In genomic region chr5:67831293-67832147, GRCm38 (mm10) we compare ENCODE assay signal across 13 mouse cellular contexts. TPM values are rescaled to one million over a fixed set of nuclear protein-coding genes. Genes with fewer than 3 reads are reported as not detected.
DNase-seq lines count a peak whose midpoint lies in the region; ATAC-seq and TF ChIP-seq lines count a peak whose summit lies in the region.
"Had no signal": no experiment of that assay in that cellular context is flagged by ENCODE, and none has a peak within 500 bp of the region (broad histone marks: within the 10 kb centered on the region; RNA-seq: fewer than 3 reads in every experiment).

No protein-coding gene starts in this region.

- H3K27me3 ChIP-seq in midbrain, postnatal 0 days (ENCODE audit: insufficient read depth, low read length), result no peaks in the 10 kb centered on the region
- H3K27me3 ChIP-seq in midbrain, embryonic 11.5 days (ENCODE audit: control insufficient read depth, insufficient read depth, low read length), result no peaks in the 10 kb centered on the region
- no peaks in the 10 kb centered on the region for H3K27me3 ChIP-seq in liver, embryonic 11.5 days (replicated peaks; ENCODE audit: control insufficient read depth, insufficient read depth, low read length)
- no peaks in the 10 kb centered on the region for H3K27me3 ChIP-seq in splenic B cell, adult 2 months (ENCODE audit: control insufficient read depth, insufficient read depth, low read length, poor library complexity, severe bottlenecking)
- no peaks in the 10 kb centered on the region for H3K27me3 ChIP-seq in forebrain, embryonic 13.5 days
- H3K27me3 ChIP-seq: embryonic facial prominence, embryonic 13.5 days; heart, embryonic 13.5 days had no signal

- H3K4me1 ChIP-seq in midbrain, postnatal 0 days (ENCODE audit: insufficient read depth, low read length), result no peaks in the 10 kb centered on the region
- H3K4me1 ChIP-seq in midbrain, embryonic 11.5 days (ENCODE audit: control insufficient read depth, insufficient read depth, low read length), result no peaks in the 10 kb centered on the region
- peaks cover 35% of the 10 kb centered on the region for H3K4me1 ChIP-seq in liver, embryonic 11.5 days (replicated peaks; ENCODE audit: control insufficient read depth, insufficient read depth, low read length)
- H3K4me1 ChIP-seq in forebrain, embryonic 13.5 days, result peaks cover 3% of the 10 kb centered on the region; the same call in 1 of the 2 replicates
- H3K4me1 ChIP-seq: embryonic facial prominence, embryonic 13.5 days had no signal

- DNase-seq in midbrain, postnatal 0 days (ENCODE audit: low spot score), result no peak
- DNase-seq in midbrain, embryonic 11.5 days (ENCODE audit: low spot score, missing footprints), result no peak
- DNase-seq in R1 (ENCODE audit: low read depth, low spot score), result peak; percentile 45
- DNase-seq in liver, embryonic 11.5 days (ENCODE audit: low spot score), result no peak
- DNase-seq in splenic B cell, adult 2 months (ENCODE audit: low read depth, low spot score), result peak; percentile 69
- DNase-seq in layer of hippocampus, adult 9-10 months (ENCODE audit: low spot score), result no peak
- DNase-seq in right cerebral cortex, adult 2 months (ENCODE audit: low spot score in 2 of 2), result no peak
- DNase-seq: adrenal gland, postnatal 36 days; cerebellum, adult 8-10 months; lung, postnatal 10 days had no signal

- H3K9me3 ChIP-seq in midbrain, postnatal 0 days (ENCODE audit: low read length), result no peaks in the 10 kb centered on the region
- H3K9me3 ChIP-seq in midbrain, embryonic 11.5 days (ENCODE audit: control insufficient read depth, low read length), result no peaks in the 10 kb centered on the region
- no peaks in the 10 kb centered on the region for H3K9me3 ChIP-seq in liver, embryonic 11.5 days (ENCODE audit: control insufficient read depth, low read length)
- H3K9me3 ChIP-seq in forebrain, embryonic 13.5 days (replicated peaks), result no peaks in the 10 kb centered on the region
- H3K9me3 ChIP-seq: embryonic facial prominence, embryonic 13.5 days; heart, embryonic 13.5 days had no signal

- no peak for TF ChIP-seq CTCF in midbrain, postnatal 0 days (IDR thresholded peaks at IDR 0.05)

- no peak overlapping the region for H3K4me2 ChIP-seq in midbrain, postnatal 0 days (ENCODE audit: low read depth, low read length, poor library complexity, severe bottlenecking)
- H3K4me2 ChIP-seq in midbrain, embryonic 11.5 days, result no peak overlapping the region
- peak overlapping the region; percentile 43 for H3K4me2 ChIP-seq in liver, embryonic 11.5 days
- H3K4me2 ChIP-seq in forebrain, embryonic 13.5 days, result no peak overlapping the region
- H3K4me2 ChIP-seq: embryonic facial prominence, embryonic 13.5 days; heart, embryonic 13.5 days had no signal

- H3K36me3 ChIP-seq in midbrain, postnatal 0 days (ENCODE audit: insufficient read depth, low read length), result peaks cover 3% of the 10 kb centered on the region; the same call in 1 of the 2 replicates
- H3K36me3 ChIP-seq in midbrain, embryonic 11.5 days (ENCODE audit: control insufficient read depth, insufficient read depth, low read length), result no peaks in the 10 kb centered on the region
- H3K36me3 ChIP-seq in liver, embryonic 11.5 days (ENCODE audit: control insufficient read depth, insufficient read depth, low read length), result no peaks in the 10 kb centered on the region
- no peaks in the 10 kb centered on the region for H3K36me3 ChIP-seq in splenic B cell, adult 2 months (ENCODE audit: control insufficient read depth, insufficient read depth, low read length, poor library complexity, severe bottlenecking)
- H3K36me3 ChIP-seq in forebrain, embryonic 13.5 days (ENCODE audit: poor library complexity, severe bottlenecking), result peaks cover 3% of the 10 kb centered on the region; the same call in 1 of the 2 replicates
- H3K36me3 ChIP-seq: embryonic facial prominence, embryonic 13.5 days; heart, embryonic 13.5 days had no signal

- 79% methylated on average over 10 of the region's 10 CpGs for WGBS in midbrain, postnatal 0 days
- WGBS in midbrain, embryonic 11.5 days, result 86% methylated on average over 10 of the region's 10 CpGs
- WGBS in liver, embryonic 11.5 days, result 57% methylated on average over 10 of the region's 10 CpGs
- WGBS in forebrain, embryonic 13.5 days, result 87% methylated on average over 10 of the region's 10 CpGs

- ATAC-seq in midbrain, postnatal 0 days (ENCODE audit: low FRiP score), result 0 out of 2 replicates have a peak, but pooled peaks have one; percentile 36
- ATAC-seq in midbrain, embryonic 11.5 days (ENCODE audit: low FRiP score), result no peak
- peak; percentile 88 for ATAC-seq in liver, embryonic 11.5 days (replicated peaks; ENCODE audit: low FRiP score)
- no peak for ATAC-seq in forebrain, embryonic 13.5 days

- H3K9ac ChIP-seq in midbrain, postnatal 0 days (replicated peaks; ENCODE audit: low read length, poor library complexity, severe bottlenecking), result no peak overlapping the region
- no peak overlapping the region for H3K9ac ChIP-seq in midbrain, embryonic 11.5 days (ENCODE audit: low read length)
- no peak overlapping the region for H3K9ac ChIP-seq in liver, embryonic 11.5 days (ENCODE audit: low read depth, low read length)
- no peak overlapping the region for H3K9ac ChIP-seq in forebrain, embryonic 13.5 days
- H3K9ac ChIP-seq: embryonic facial prominence, embryonic 13.5 days; heart, embryonic 13.5 days had no signal

- no peak overlapping the region for H3K27ac ChIP-seq in midbrain, postnatal 0 days (ENCODE audit: low read depth, low read length)
- H3K27ac ChIP-seq in midbrain, embryonic 11.5 days (ENCODE audit: low read depth, low read length), result no peak overlapping the region
- peak overlapping the region; percentile 60 for H3K27ac ChIP-seq in liver, embryonic 11.5 days (ENCODE audit: low read depth, low read length)
- H3K27ac ChIP-seq in forebrain, embryonic 13.5 days, result no peak overlapping the region
- H3K27ac ChIP-seq: embryonic facial prominence, embryonic 13.5 days; heart, embryonic 13.5 days had no signal

- no peak overlapping the region for H3K4me3 ChIP-seq in midbrain, postnatal 0 days (ENCODE audit: low read depth, low read length)
- no peak overlapping the region for H3K4me3 ChIP-seq in midbrain, embryonic 11.5 days (ENCODE audit: low read depth, low read length)
- H3K4me3 ChIP-seq in liver, embryonic 11.5 days (ENCODE audit: low read depth, low read length), result no peak overlapping the region
- no peak overlapping the region for H3K4me3 ChIP-seq in forebrain, embryonic 13.5 days
- H3K4me3 ChIP-seq: embryonic facial prominence, embryonic 13.5 days; heart, embryonic 13.5 days had no signal

RNA-seq across cellular contexts. Expression of gene Atp8a1, which starts 15.7 kb away (rescaled TPM):
- total RNA-seq in midbrain, postnatal 0 days (2014; rRNA removed), result 95.7 and 104 TPM in 2 replicates
- polyA plus RNA-seq in midbrain, postnatal 0 days (2015; fragmentation: Nextera tagmentation; extraction: Ambion mirVana), result 35.5 and 42.9 TPM in 2 replicates
- polyA plus RNA-seq in midbrain, embryonic 11.5 days (2014; fragmentation: Nextera tagmentation; extraction: Ambion mirVana), result 31.9 and 33.4 TPM in 2 replicates
- 60.5 and 73.8 TPM in 2 replicates for polyA plus RNA-seq in liver, embryonic 11.5 days (2014; fragmentation: Nextera tagmentation; extraction: Ambion mirVana)
- polyA plus RNA-seq in forebrain, embryonic 13.5 days (2015; fragmentation: Nextera tagmentation; extraction: Ambion mirVana), result 18.0 and 22.6 TPM in 2 replicates

Comparison
In these comparisons a context has a peak if more than half of its experiments do, and no peak if none do; other contexts are left out.
1. ATAC-seq: peak in midbrain, postnatal 0 days (single experiment) and liver, embryonic 11.5 days (single experiment); none in midbrain, embryonic 11.5 days (single experiment) and forebrain, embryonic 13.5 days (single experiment).
2. DNase-seq: peak in R1 (single experiment) and splenic B cell, adult 2 months (single experiment); none in midbrain, postnatal 0 days (single experiment), midbrain, embryonic 11.5 days (single experiment), liver, embryonic 11.5 days (single experiment), layer of hippocampus, adult 9-10 months (single experiment) and right cerebral cortex, adult 2 months (0 of 2).